Mouse (Mus musculus): ENCODE results near the gene Padi6. TPM values are rescaled to one million over a fixed set of nuclear protein-coding genes. Genes with fewer than 3 reads are reported as not detected.

Gene Padi6
- polyA plus RNA-seq, 1 experiment from 2014 or later: not detected

- Histone ChIP-seq H3K36me3 (ENCODE audit: control insufficient read depth, insufficient read depth, low read length) (peaks cover 96% of the 10 kb centered on the region), H3K9me3 (ENCODE audit: control insufficient read depth, low read length) (no peaks in the 10 kb centered on the region), H3K4me1 (ENCODE audit: control insufficient read depth, insufficient read depth, low read length) (peaks cover 23% of the 10 kb centered on the region), H3K27me3 (ENCODE audit: control insufficient read depth, insufficient read depth, low read length) (no peaks in the 10 kb centered on the region), H3K27ac (ENCODE audit: low read depth, low read length) (no peak overlapping the region), H3K9ac (ENCODE audit: low read depth, low read length) (no peak overlapping the region), H3K4me3 (ENCODE audit: low read length) (no peak overlapping the region), H3K4me2 (replicated peaks; ENCODE audit: low read depth, low read length) (no peak overlapping the region)
- WGBS: 86% methylated on average over 7 of the region's 7 CpGs
- ATAC-seq (ENCODE audit: low FRiP score, low TSS enrichment): no peak
Observed at GRCm38 (mm10) chr4:140709111-140709510, 33.3 kb downstream of the Padi6 start.

- no peak overlapping the region for H3K27ac ChIP-seq (ENCODE audit: low read depth, low read length)
- H3K4me2 ChIP-seq (replicated peaks; ENCODE audit: low read depth, low read length): no peak overlapping the region
- no peaks in the 10 kb centered on the region for H3K9me3 ChIP-seq (ENCODE audit: control insufficient read depth, low read length)
- H3K9ac ChIP-seq (ENCODE audit: low read depth, low read length): no peak overlapping the region
- 78% methylated on average over 18 of the region's 18 CpGs for WGBS
- H3K27me3 ChIP-seq (ENCODE audit: control insufficient read depth, insufficient read depth, low read length): no peaks in the 10 kb centered on the region
- H3K4me3 ChIP-seq (ENCODE audit: low read length): no peak overlapping the region
- H3K36me3 ChIP-seq (ENCODE audit: control insufficient read depth, insufficient read depth, low read length): peaks cover 90% of the 10 kb centered on the region
- ATAC-seq (ENCODE audit: low FRiP score, low TSS enrichment): no peak
- H3K4me1 ChIP-seq (ENCODE audit: control insufficient read depth, insufficient read depth, low read length): peaks cover 28% of the 10 kb centered on the region
Observed at GRCm38 (mm10) chr4:140708297-140708927, 34.0 kb downstream of the Padi6 start.

GRCm38 (mm10) chr4:140707615-140708014 is 34.8 kb downstream of the Padi6 start:
- H3K27me3 ChIP-seq (ENCODE audit: control insufficient read depth, insufficient read depth, low read length): no peaks in the 10 kb centered on the region
- H3K36me3 ChIP-seq (ENCODE audit: control insufficient read depth, insufficient read depth, low read length): peaks cover 82% of the 10 kb centered on the region
- no peak overlapping the region for H3K9ac ChIP-seq (ENCODE audit: low read depth, low read length)
- H3K4me3 ChIP-seq (ENCODE audit: low read length): no peak overlapping the region
- H3K4me2 ChIP-seq (replicated peaks; ENCODE audit: low read depth, low read length): no peak overlapping the region
- WGBS: 78% methylated on average over 4 of the region's 4 CpGs
- ATAC-seq (ENCODE audit: low FRiP score, low TSS enrichment): no peak
- peaks cover 25% of the 10 kb centered on the region for H3K4me1 ChIP-seq (ENCODE audit: control insufficient read depth, insufficient read depth, low read length)
- no peaks in the 10 kb centered on the region for H3K9me3 ChIP-seq (ENCODE audit: control insufficient read depth, low read length)
- no peak overlapping the region for H3K27ac ChIP-seq (ENCODE audit: low read depth, low read length)

GRCm38 (mm10) chr4:140704166-140704565 is 38.3 kb downstream of the Padi6 start:
- WGBS: 29% methylated on average over 4 of the region's 4 CpGs
- peak overlapping the region; percentile 99; the same call in 1 of the 2 replicates for H3K27ac ChIP-seq (ENCODE audit: low read depth, low read length)
- H3K9ac ChIP-seq (ENCODE audit: low read depth, low read length): peak overlapping the region; percentile 98
- peak overlapping the region; percentile 95; the same call in 1 of the 2 replicates for H3K4me3 ChIP-seq (ENCODE audit: low read length)
- peaks cover 33% of the 10 kb centered on the region for H3K4me1 ChIP-seq (ENCODE audit: control insufficient read depth, insufficient read depth, low read length)
- peak overlapping the region; percentile 84 for H3K4me2 ChIP-seq (replicated peaks; ENCODE audit: low read depth, low read length)
- no peak for ATAC-seq (ENCODE audit: low FRiP score, low TSS enrichment)
- H3K36me3 ChIP-seq (ENCODE audit: control insufficient read depth, insufficient read depth, low read length): peaks cover 48% of the 10 kb centered on the region
- no peaks in the 10 kb centered on the region for H3K9me3 ChIP-seq (ENCODE audit: control insufficient read depth, low read length)
- H3K27me3 ChIP-seq (ENCODE audit: control insufficient read depth, insufficient read depth, low read length): no peaks in the 10 kb centered on the region

GRCm38 (mm10) chr4:140703636-140704035 is 38.8 kb downstream of the Padi6 start:
- Histone ChIP-seq H3K36me3 (ENCODE audit: control insufficient read depth, insufficient read depth, low read length) (peaks cover 42% of the 10 kb centered on the region), H3K27ac (ENCODE audit: low read depth, low read length) (peak overlapping the region; percentile 99; the same call in 1 of the 2 replicates), H3K9me3 (ENCODE audit: control insufficient read depth, low read length) (no peaks in the 10 kb centered on the region), H3K27me3 (ENCODE audit: control insufficient read depth, insufficient read depth, low read length) (peaks cover 2% of the 10 kb centered on the region; the same call in 1 of the 2 replicates), H3K4me3 (ENCODE audit: low read length) (peak overlapping the region; percentile 95), H3K4me1 (ENCODE audit: control insufficient read depth, insufficient read depth, low read length) (peaks cover 33% of the 10 kb centered on the region), H3K9ac (ENCODE audit: low read depth, low read length) (peak overlapping the region; percentile 98), H3K4me2 (replicated peaks; ENCODE audit: low read depth, low read length) (peak overlapping the region; percentile 84)
- ATAC-seq (ENCODE audit: low FRiP score, low TSS enrichment): no peak
- WGBS: 8% methylated on average over 8 of the region's 8 CpGs

- no peaks in the 10 kb centered on the region for H3K9me3 ChIP-seq (ENCODE audit: control insufficient read depth, low read length)
- H3K4me2 ChIP-seq (replicated peaks; ENCODE audit: low read depth, low read length): peak overlapping the region; percentile 84
- peak overlapping the region; percentile 98 for H3K9ac ChIP-seq (ENCODE audit: low read depth, low read length)
- H3K27me3 ChIP-seq (ENCODE audit: control insufficient read depth, insufficient read depth, low read length): peaks cover 3% of the 10 kb centered on the region; the same call in 1 of the 2 replicates
- ATAC-seq (ENCODE audit: low FRiP score, low TSS enrichment): peak; percentile 79
- peak overlapping the region; percentile 95 for H3K4me3 ChIP-seq (ENCODE audit: low read length)
- peaks cover 33% of the 10 kb centered on the region for H3K4me1 ChIP-seq (ENCODE audit: control insufficient read depth, insufficient read depth, low read length)
- H3K27ac ChIP-seq (ENCODE audit: low read depth, low read length): peak overlapping the region; percentile 99
- WGBS: under 1% methylated on average over 26 of the region's 68 CpGs
- H3K36me3 ChIP-seq (ENCODE audit: control insufficient read depth, insufficient read depth, low read length): peaks cover 34% of the 10 kb centered on the region
Observed at GRCm38 (mm10) chr4:140702611-140703327, 39.7 kb downstream of the Padi6 start.

GRCm38 (mm10) chr4:140701716-140702561 is 40.5 kb downstream of the Padi6 start:
- H3K4me3 ChIP-seq (ENCODE audit: low read length): peak overlapping the region; percentile 95
- peaks cover 26% of the 10 kb centered on the region for H3K36me3 ChIP-seq (ENCODE audit: control insufficient read depth, insufficient read depth, low read length)
- peaks cover 27% of the 10 kb centered on the region for H3K4me1 ChIP-seq (ENCODE audit: control insufficient read depth, insufficient read depth, low read length)
- peak overlapping the region; percentile 84 for H3K4me2 ChIP-seq (replicated peaks; ENCODE audit: low read depth, low read length)
- peak overlapping the region; percentile 99 for H3K27ac ChIP-seq (ENCODE audit: low read depth, low read length)
- H3K9ac ChIP-seq (ENCODE audit: low read depth, low read length): peak overlapping the region; percentile 98
- H3K27me3 ChIP-seq (ENCODE audit: control insufficient read depth, insufficient read depth, low read length): peaks cover 3% of the 10 kb centered on the region; the same call in 1 of the 2 replicates
- ATAC-seq (ENCODE audit: low FRiP score, low TSS enrichment): peak; percentile 42
- H3K9me3 ChIP-seq (ENCODE audit: control insufficient read depth, low read length): no peaks in the 10 kb centered on the region
- under 1% methylated on average over 49 of the region's 107 CpGs for WGBS

- peak overlapping the region; percentile 98 for H3K9ac ChIP-seq (ENCODE audit: low read depth, low read length)
- peak; percentile 65 for ATAC-seq (ENCODE audit: low FRiP score, low TSS enrichment)
- peaks cover 27% of the 10 kb centered on the region for H3K4me1 ChIP-seq (ENCODE audit: control insufficient read depth, insufficient read depth, low read length)
- H3K4me3 ChIP-seq (ENCODE audit: low read length): peak overlapping the region; percentile 95
- peaks cover 3% of the 10 kb centered on the region; the same call in 1 of the 2 replicates for H3K27me3 ChIP-seq (ENCODE audit: control insufficient read depth, insufficient read depth, low read length)
- peaks cover 18% of the 10 kb centered on the region for H3K36me3 ChIP-seq (ENCODE audit: control insufficient read depth, insufficient read depth, low read length)
- peak overlapping the region; percentile 99 for H3K27ac ChIP-seq (ENCODE audit: low read depth, low read length)
- H3K4me2 ChIP-seq (replicated peaks; ENCODE audit: low read depth, low read length): peak overlapping the region; percentile 84
- under 1% methylated on average over 60 of the region's 61 CpGs for WGBS
- H3K9me3 ChIP-seq (ENCODE audit: control insufficient read depth, low read length): no peaks in the 10 kb centered on the region
Observed at GRCm38 (mm10) chr4:140701049-140701715, 41.3 kb downstream of the Padi6 start.

All from kidney, embryonic 14.5 days (tissue).